Mouse (Mus musculus): ENCODE results near the gene Tapbpl. TPM values are rescaled to one million over a fixed set of nuclear protein-coding genes. Genes with fewer than 3 reads are reported as not detected.

The Tapbpl gene
- polyA plus RNA-seq, 1 experiment, result 6.3 TPM

GRCm38 (mm10) chr6:125266091-125266490, 34.4 kb upstream of the Tapbpl start:
- TF ChIP-seq CTCF (IDR thresholded peaks at IDR 0.05; ENCODE audit: borderline replicate concordance, insufficient read depth, low read depth, low read length) (no peak), POLR2A (IDR thresholded peaks at IDR 0.05; ENCODE audit: borderline replicate concordance, insufficient read depth, low read length) (no peak)
- no peak overlapping the region for H3K4me3 ChIP-seq (replicated peaks; ENCODE audit: insufficient read depth, low read depth, low read length)
- H3K27me3 ChIP-seq (ENCODE audit: control insufficient read depth, insufficient read depth, low read length), result no peaks in the 10 kb centered on the region
- WGBS, result 76% methylated on average over 13 of the region's 13 CpGs
- no peak for DNase-seq
- no peaks in the 10 kb centered on the region for H3K4me1 ChIP-seq (ENCODE audit: control insufficient read depth, insufficient read depth, low read length)
- H3K27ac ChIP-seq (ENCODE audit: insufficient read depth, low read length), result no peak overlapping the region

- no peaks in the 10 kb centered on the region for H3K4me1 ChIP-seq (ENCODE audit: control insufficient read depth, insufficient read depth, low read length)
- no peaks in the 10 kb centered on the region for H3K27me3 ChIP-seq (ENCODE audit: control insufficient read depth, insufficient read depth, low read length)
- WGBS, result 39% methylated on average over 10 of the region's 10 CpGs
- no peak overlapping the region for H3K27ac ChIP-seq (ENCODE audit: insufficient read depth, low read length)
- no peak for TF ChIP-seq CTCF (IDR thresholded peaks at IDR 0.05; ENCODE audit: borderline replicate concordance, insufficient read depth, low read depth, low read length)
- no peak for DNase-seq
- no peak overlapping the region for H3K4me3 ChIP-seq (replicated peaks; ENCODE audit: insufficient read depth, low read depth, low read length)
These were observed 33.6 kb upstream of the Tapbpl start for GRCm38 (mm10) chr6:125265239-125265638.

- TF ChIP-seq CTCF (IDR thresholded peaks at IDR 0.05; ENCODE audit: borderline replicate concordance, insufficient read depth, low read depth, low read length) (no peak), POLR2A (IDR thresholded peaks at IDR 0.05; ENCODE audit: borderline replicate concordance, insufficient read depth, low read length) (no peak)
- Histone ChIP-seq H3K4me3 (replicated peaks; ENCODE audit: insufficient read depth, low read depth, low read length) (no peak overlapping the region), H3K27me3 (ENCODE audit: control insufficient read depth, insufficient read depth, low read length) (no peaks in the 10 kb centered on the region), H3K27ac (ENCODE audit: insufficient read depth, low read length) (no peak overlapping the region), H3K4me1 (ENCODE audit: control insufficient read depth, insufficient read depth, low read length) (no peaks in the 10 kb centered on the region)
- 89% methylated on average over 9 of the region's 9 CpGs for WGBS
- DNase-seq, result no peak
These were observed 32.6 kb upstream of the Tapbpl start for GRCm38 (mm10) chr6:125264219-125264618.

- Histone ChIP-seq H3K4me3 (replicated peaks; ENCODE audit: insufficient read depth, low read depth, low read length) (no peak overlapping the region), H3K4me1 (ENCODE audit: control insufficient read depth, insufficient read depth, low read length) (no peaks in the 10 kb centered on the region), H3K27me3 (ENCODE audit: control insufficient read depth, insufficient read depth, low read length) (no peaks in the 10 kb centered on the region), H3K27ac (ENCODE audit: insufficient read depth, low read length) (no peak overlapping the region)
- 81% methylated on average over 10 of the region's 10 CpGs for WGBS
- TF ChIP-seq POLR2A (IDR thresholded peaks at IDR 0.05; ENCODE audit: borderline replicate concordance, insufficient read depth, low read length), result no peak
- no peak for TF ChIP-seq CTCF (IDR thresholded peaks at IDR 0.05; ENCODE audit: borderline replicate concordance, insufficient read depth, low read depth, low read length)
- DNase-seq, result no peak
These were observed 28.4 kb upstream of the Tapbpl start for GRCm38 (mm10) chr6:125260006-125260555.

- Histone ChIP-seq H3K4me3 (replicated peaks; ENCODE audit: insufficient read depth, low read depth, low read length) (no peak overlapping the region), H3K27ac (ENCODE audit: insufficient read depth, low read length) (no peak overlapping the region), H3K4me1 (ENCODE audit: control insufficient read depth, insufficient read depth, low read length) (no peaks in the 10 kb centered on the region), H3K27me3 (ENCODE audit: control insufficient read depth, insufficient read depth, low read length) (no peaks in the 10 kb centered on the region)
- WGBS, result 38% methylated on average over 8 of the region's 8 CpGs
- TF ChIP-seq POLR2A (IDR thresholded peaks at IDR 0.05; ENCODE audit: borderline replicate concordance, insufficient read depth, low read length) (no peak), CTCF (IDR thresholded peaks at IDR 0.05; ENCODE audit: borderline replicate concordance, insufficient read depth, low read depth, low read length) (no peak)
- DNase-seq, result peak; percentile 49 to 64
These were observed 24.7 kb upstream of the Tapbpl start for GRCm38 (mm10) chr6:125256222-125256966.

GRCm38 (mm10) chr6:125255516-125256044, 23.9 kb upstream of the Tapbpl start:
- no peak overlapping the region for H3K4me3 ChIP-seq (replicated peaks; ENCODE audit: insufficient read depth, low read depth, low read length)
- H3K27me3 ChIP-seq (ENCODE audit: control insufficient read depth, insufficient read depth, low read length), result no peaks in the 10 kb centered on the region
- DNase-seq, result no peak
- H3K4me1 ChIP-seq (ENCODE audit: control insufficient read depth, insufficient read depth, low read length), result no peaks in the 10 kb centered on the region
- no peak overlapping the region for H3K27ac ChIP-seq (ENCODE audit: insufficient read depth, low read length)
- whole genome bisulfite sequencing, result 79% methylated on average over 7 of the region's 7 CpGs
- TF ChIP-seq POLR2A (IDR thresholded peaks at IDR 0.05; ENCODE audit: borderline replicate concordance, insufficient read depth, low read length), result no peak

GRCm38 (mm10) chr6:125253863-125254715, 22.4 kb upstream of the Tapbpl start:
- H3K27me3 ChIP-seq (ENCODE audit: control insufficient read depth, insufficient read depth, low read length), result no peaks in the 10 kb centered on the region

More at GRCm38 (mm10) chr6:125253863-125254715, 22.4 kb upstream of the Tapbpl start:
- 76% methylated on average over 14 of the region's 14 CpGs for whole genome bisulfite sequencing
- Histone ChIP-seq H3K27ac (ENCODE audit: insufficient read depth, low read length) (no peak overlapping the region), H3K4me1 (ENCODE audit: control insufficient read depth, insufficient read depth, low read length) (no peaks in the 10 kb centered on the region), H3K4me3 (replicated peaks; ENCODE audit: insufficient read depth, low read depth, low read length) (no peak overlapping the region)
- TF ChIP-seq POLR2A (IDR thresholded peaks at IDR 0.05; ENCODE audit: borderline replicate concordance, insufficient read depth, low read length), result no peak
- TF ChIP-seq CTCF (IDR thresholded peaks at IDR 0.05; ENCODE audit: borderline replicate concordance, insufficient read depth, low read depth, low read length), result no peak
- no peak for DNase-seq
